Mouse (Mus musculus) intestine, embryonic 14.5 days (tissue): ENCODE results near the gene Dcst2. TPM values are rescaled to one million over a fixed set of nuclear protein-coding genes. Genes with fewer than 3 reads are reported as not detected.

Experiments used
- ATAC-seq: fragments of 200-750 bp; cut with Nextera tagmentation; replicated peaks from 2 replicates; pipeline ENCODE4 v1.8.0; 2017; ENCODE audit warnings: low read depth, moderate number of reproducible peaks, moderate TSS enrichment, moderate library complexity; ENCODE audit not compliant: low FRiP score, low TSS enrichment
- DNase-seq: peaks from one replicate; pipeline ENCODE4 v3.0.0-alpha.2; 2018; ENCODE audit warnings: low spot score
- H3K27ac ChIP-seq: fragments of 300-500 bp; sonication (generic); 2 replicates; pipeline ENCODE4 v1.5.1; 2014; ENCODE audit warnings: low read depth, mild to moderate bottlenecking, control low read depth
- H3K27me3 ChIP-seq: fragments of 300-500 bp; sonication (generic); replicated peaks from 2 replicates; pipeline ENCODE4 v1.6.1; 2014; ENCODE audit warnings: low read length, control low read depth; ENCODE audit not compliant: control insufficient read depth, insufficient read depth
- H3K36me3 ChIP-seq: fragments of 300-500 bp; sonication (generic); 2 replicates; pipeline ENCODE4 v1.6.1; 2014; ENCODE audit warnings: low read length, control low read depth; ENCODE audit not compliant: control insufficient read depth, insufficient read depth
- H3K4me1 ChIP-seq: fragments of 300-500 bp; sonication (generic); replicated peaks from 2 replicates; pipeline ENCODE4 v1.6.1; 2014; ENCODE audit warnings: low read length, control low read depth, mixed read lengths; ENCODE audit not compliant: control insufficient read depth, insufficient read depth
- H3K4me2 ChIP-seq: fragments of 300-500 bp; sonication (generic); 2 replicates; pipeline ENCODE4 v1.6.1; 2014; ENCODE audit warnings: low read length
- H3K4me3 ChIP-seq: fragments of 300-500 bp; sonication (generic); 2 replicates; pipeline ENCODE4 v1.5.1; 2014; ENCODE audit warnings: low read depth, low read length, control low read depth, mixed read lengths
- H3K9ac ChIP-seq: fragments of 300-500 bp; sonication (generic); 2 replicates; pipeline ENCODE4 v1.6.1; 2014; ENCODE audit warnings: mild to moderate bottlenecking, low read length
- H3K9me3 ChIP-seq: fragments of 300-500 bp; sonication (generic); 2 replicates; pipeline ENCODE4 v1.6.1; 2016; ENCODE audit warnings: low read length, control low read depth; ENCODE audit not compliant: control insufficient read depth
- WGBS: fragments of 180-500 bp; shearing (Covaris S2); extraction: QIAGEN DNeasy Blood & Tissue Kit; methylation state at CpG from one replicate; pipeline ENCODE4 v1.1.7; 2014; 5-methylcytosine and 5-hydroxymethylcytosine counted together
- polyA plus RNA-seq: library from polyadenylated mRNA; unstranded; fragments of >200 nt; fragmentation: Nextera tagmentation; extraction: Ambion mirVana; gene quantifications from 2 replicates; pipeline ENCODE4 v1.2.1, GENCODE M21; 2014

The Dcst2 gene
- polyA plus RNA-seq, 1 experiment from 2014 or later: 0.35 TPM

DNA sequence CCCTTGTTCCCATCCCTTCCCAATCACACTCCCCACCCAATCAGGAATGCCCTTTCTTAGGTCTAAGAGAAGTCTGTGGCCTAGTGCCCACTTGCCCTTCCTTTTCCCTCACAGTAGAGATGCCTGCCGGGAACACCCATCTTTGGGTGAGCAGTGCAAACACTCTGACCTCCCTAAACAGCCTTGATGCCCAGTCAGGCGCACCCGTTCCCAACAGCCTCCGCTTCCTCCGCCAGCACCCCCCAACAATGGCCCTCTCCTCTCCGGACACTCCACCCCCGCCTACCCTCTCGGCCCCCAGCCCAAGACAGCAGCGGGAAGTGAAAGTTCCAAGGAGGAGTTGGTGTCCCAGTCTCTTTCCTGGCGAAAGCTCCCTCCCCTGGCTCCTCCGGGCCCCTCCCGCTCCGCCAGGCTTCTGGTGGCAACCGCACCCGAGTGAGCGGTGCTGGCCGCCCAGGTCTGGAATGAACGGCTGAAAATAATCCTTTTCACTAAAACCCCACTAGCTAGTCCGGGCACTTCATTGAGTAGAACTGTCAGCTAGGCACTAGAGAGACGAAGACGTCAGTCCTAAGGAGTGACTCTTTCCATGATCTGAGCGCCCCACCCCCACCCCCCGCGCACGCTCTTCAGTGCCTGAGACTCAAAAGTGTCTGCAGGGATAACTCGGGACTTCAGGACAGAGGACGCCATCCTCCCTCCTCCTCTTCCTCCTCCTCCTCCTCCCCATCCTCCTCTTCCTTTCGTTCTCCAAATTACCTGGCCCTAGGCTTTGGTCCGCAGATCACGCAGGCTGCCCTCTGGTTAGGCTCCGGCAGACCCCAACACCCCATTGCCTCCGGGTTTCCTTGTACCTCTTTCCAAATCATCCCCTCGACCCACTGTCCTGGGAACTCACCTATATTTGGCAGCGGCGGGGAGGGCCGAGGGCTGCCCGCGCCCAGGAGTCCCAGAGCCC, 12.6 kb upstream of the Dcst2 start:
- H3K9ac ChIP-seq: peak overlapping the region; percentile 41
- 0 out of 2 replicates have a peak overlapping the region, but pooled peaks have one; percentile 27 for H3K27ac ChIP-seq
- peak; percentile 10; the same call in 1 of the 2 replicates for ATAC-seq
- H3K9me3 ChIP-seq: no peaks in the 10 kb centered on the region
- peak overlapping the region; percentile 63 for H3K4me3 ChIP-seq
- DNase-seq: no peak
- peaks cover 7% of the 10 kb centered on the region; the same call in 1 of the 2 replicates for H3K27me3 ChIP-seq
- 2% methylated on average over 38 of the region's 38 CpGs for WGBS
- peaks cover 13% of the 10 kb centered on the region for H3K4me1 ChIP-seq
- H3K36me3 ChIP-seq: peaks cover 16% of the 10 kb centered on the region
- peak overlapping the region; percentile 99 for H3K4me2 ChIP-seq

DNA sequence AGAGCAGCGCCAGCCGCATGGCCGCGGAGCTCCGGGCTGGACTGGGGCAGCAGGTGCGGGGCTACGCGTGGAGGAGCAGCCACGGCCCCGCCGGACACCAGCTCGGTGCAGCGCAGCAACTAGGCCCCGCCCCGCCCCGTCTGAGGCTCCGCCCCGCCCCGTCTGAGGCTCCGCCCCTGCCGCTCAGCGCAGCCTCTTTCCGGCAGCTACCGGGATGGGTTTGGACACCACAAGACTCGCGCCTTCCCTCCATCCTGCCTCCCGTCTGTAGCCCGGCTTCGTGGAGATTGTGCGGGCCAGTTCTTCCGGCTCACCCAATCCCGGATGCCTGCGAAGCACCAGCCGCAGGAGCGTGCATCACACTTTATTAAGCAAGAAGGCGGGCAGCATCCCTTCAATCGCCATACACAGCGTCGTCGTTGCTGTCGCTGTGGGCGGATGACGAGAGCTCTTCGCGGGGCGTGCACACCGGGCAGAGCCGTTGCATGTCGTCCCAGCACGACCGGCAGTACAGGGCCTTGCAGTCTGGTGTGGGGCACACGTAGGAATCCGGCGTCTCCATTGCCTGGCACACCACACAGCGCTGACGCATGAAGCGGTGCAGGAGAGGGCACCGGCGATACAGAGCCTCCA, 11.8 kb upstream of the Dcst2 start, which contains the start of gene Adam15:
Adam15 (minus strand) TSS at position 128 of the 633 bp plus-strand sequence.
- under 1% methylated on average over 59 of the region's 59 CpGs for WGBS
- DNase-seq (peak; percentile 96), ATAC-seq (peak; percentile 92)
- Histone ChIP-seq H3K9me3 (no peaks in the 10 kb centered on the region), H3K27ac (0 out of 2 replicates have a peak within 1 kb of the TSS, but pooled peaks have one; percentile 27), H3K4me3 (peak within 1 kb of the TSS; percentile 63), H3K9ac (peak within 1 kb of the TSS; percentile 48), H3K36me3 (peaks cover 15% of the 10 kb centered on the region), H3K27me3 (peaks cover 7% of the 10 kb centered on the region; the same call in 1 of the 2 replicates), H3K4me2 (peak within 1 kb of the TSS; percentile 99), H3K4me1 (peaks cover 13% of the 10 kb centered on the region)

DNA sequence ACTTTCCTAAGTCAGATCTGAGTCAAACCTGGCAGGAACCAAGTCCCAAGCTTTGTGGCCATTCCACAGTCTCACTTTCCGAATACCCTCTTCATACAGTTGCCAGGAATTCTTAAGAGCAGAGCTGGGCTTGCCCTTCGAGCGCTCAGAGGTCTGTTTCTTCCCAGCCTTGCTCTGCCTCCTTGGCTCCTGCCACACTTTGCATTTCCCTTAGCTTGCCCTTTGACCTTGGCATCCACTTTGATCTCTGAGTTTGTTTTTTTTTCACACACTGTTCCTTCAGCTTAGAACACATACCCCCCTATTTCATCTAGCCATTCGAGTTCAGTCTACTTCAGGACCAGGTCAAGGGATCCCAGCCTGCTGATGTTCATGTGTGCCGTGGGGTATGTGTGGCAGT, 10.5 kb upstream of the Dcst2 start:
- no peak for DNase-seq
- ATAC-seq: no peak
- Histone ChIP-seq H3K4me3 (no peak overlapping the region), H3K4me2 (no peak overlapping the region), H3K27me3 (peaks cover 7% of the 10 kb centered on the region; the same call in 1 of the 2 replicates), H3K9me3 (no peaks in the 10 kb centered on the region), H3K27ac (no peak overlapping the region), H3K9ac (no peak overlapping the region), H3K36me3 (0 out of 2 replicates have a peak, but pooled peaks cover 5% of the 10 kb centered on the region), H3K4me1 (peaks cover 13% of the 10 kb centered on the region)
- 63% methylated on average over 5 of the region's 5 CpGs for WGBS

GRCm38 (mm10) chr3:89354816-89355511, 6.8 kb upstream of the Dcst2 start:
- DNase-seq (peak; percentile 97), ATAC-seq (peak; percentile 42)
- Histone ChIP-seq H3K27ac (no peak overlapping the region), H3K9ac (no peak overlapping the region), H3K4me2 (no peak overlapping the region), H3K36me3 (no peaks in the 10 kb centered on the region), H3K9me3 (no peaks in the 10 kb centered on the region), H3K27me3 (peaks cover 7% of the 10 kb centered on the region; the same call in 1 of the 2 replicates), H3K4me1 (peaks cover 7% of the 10 kb centered on the region; the same call in 1 of the 2 replicates), H3K4me3 (no peak overlapping the region)
- 15% methylated on average over 5 of the region's 5 CpGs for WGBS

GRCm38 (mm10) chr3:89355512-89355902, 6.3 kb upstream of the Dcst2 start:
- H3K27ac ChIP-seq: no peak overlapping the region
- H3K27me3 ChIP-seq: peaks cover 3% of the 10 kb centered on the region; the same call in 1 of the 2 replicates
- ATAC-seq: no peak
- no peaks in the 10 kb centered on the region for H3K36me3 ChIP-seq
- no peak for DNase-seq
- no peak overlapping the region for H3K4me2 ChIP-seq
- WGBS: 71% methylated on average over 6 of the region's 6 CpGs
- no peak overlapping the region for H3K9ac ChIP-seq
- H3K4me3 ChIP-seq: no peak overlapping the region
- H3K9me3 ChIP-seq: no peaks in the 10 kb centered on the region
- H3K4me1 ChIP-seq: peaks cover 3% of the 10 kb centered on the region; the same call in 1 of the 2 replicates

GRCm38 (mm10) chr3:89356029-89356428, 5.7 kb upstream of the Dcst2 start:
- Histone ChIP-seq H3K9me3 (no peaks in the 10 kb centered on the region), H3K4me3 (no peak overlapping the region), H3K4me1 (no peaks in the 10 kb centered on the region), H3K27ac (no peak overlapping the region), H3K9ac (no peak overlapping the region), H3K4me2 (no peak overlapping the region), H3K27me3 (no peaks in the 10 kb centered on the region), H3K36me3 (no peaks in the 10 kb centered on the region)
- 73% methylated on average over 9 of the region's 9 CpGs for WGBS
- ATAC-seq: no peak
- no peak for DNase-seq

DNA sequence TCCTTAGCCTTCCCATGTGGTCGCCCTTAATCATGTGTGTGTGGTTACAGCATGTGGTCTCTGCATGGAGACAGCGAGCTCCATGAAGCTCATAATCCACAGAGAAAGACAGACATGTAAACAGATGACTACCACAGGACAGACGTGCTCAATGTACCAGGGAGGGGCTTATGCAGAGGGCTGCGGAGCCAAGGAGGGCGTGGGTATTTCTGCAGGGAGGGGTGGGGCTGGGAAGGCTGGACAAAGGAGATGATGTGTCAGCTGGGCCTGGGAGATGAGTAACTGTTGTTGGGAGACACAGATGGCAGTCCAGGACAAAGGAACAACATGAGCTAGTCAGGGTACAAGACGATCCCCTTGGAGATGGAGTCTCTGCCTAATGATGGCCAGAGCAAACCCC, 2.1 kb upstream of the Dcst2 start:
- no peak overlapping the region for H3K4me3 ChIP-seq
- H3K4me1 ChIP-seq: no peaks in the 10 kb centered on the region; the same call in 1 of the 2 replicates
- H3K9ac ChIP-seq: no peak overlapping the region
- no peak overlapping the region for H3K4me2 ChIP-seq
- H3K9me3 ChIP-seq: no peaks in the 10 kb centered on the region
- H3K27ac ChIP-seq: no peak overlapping the region
- DNase-seq (no peak), ATAC-seq (no peak)
- no peaks in the 10 kb centered on the region for H3K27me3 ChIP-seq
- WGBS: 53% methylated on average over 6 of the region's 6 CpGs
- no peaks in the 10 kb centered on the region for H3K36me3 ChIP-seq

DNA sequence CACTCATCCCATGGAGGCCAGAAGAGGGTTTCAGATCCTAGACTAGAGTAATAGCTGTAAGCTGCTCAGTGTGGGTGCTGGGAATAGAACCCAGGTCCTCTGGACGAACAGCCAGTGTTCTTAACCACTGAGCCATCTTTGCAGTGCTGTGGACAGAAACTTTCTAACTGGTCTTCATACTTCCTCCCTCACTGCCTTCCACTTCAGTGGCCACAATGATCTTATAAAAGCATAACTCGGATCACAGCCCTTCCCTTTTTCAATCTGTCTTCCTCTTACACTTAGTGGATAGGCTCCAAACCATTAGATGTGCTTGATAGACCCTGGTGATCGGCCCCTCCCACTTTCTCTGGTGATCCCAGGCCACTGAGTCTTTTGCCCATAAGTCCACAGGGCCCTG, 1.5 kb upstream of the Dcst2 start:
- ATAC-seq (no peak), DNase-seq (no peak)
- Histone ChIP-seq H3K4me1 (no peaks in the 10 kb centered on the region; the same call in 1 of the 2 replicates), H3K27me3 (no peaks in the 10 kb centered on the region), H3K9ac (no peak overlapping the region), H3K27ac (no peak overlapping the region), H3K4me3 (no peak overlapping the region), H3K36me3 (no peaks in the 10 kb centered on the region), H3K4me2 (no peak overlapping the region), H3K9me3 (no peaks in the 10 kb centered on the region)
- 79% methylated on average over 3 of the region's 3 CpGs for WGBS
